19 mouse cellular contexts compared by ENCODE assay signal in the genomic region with DNA sequence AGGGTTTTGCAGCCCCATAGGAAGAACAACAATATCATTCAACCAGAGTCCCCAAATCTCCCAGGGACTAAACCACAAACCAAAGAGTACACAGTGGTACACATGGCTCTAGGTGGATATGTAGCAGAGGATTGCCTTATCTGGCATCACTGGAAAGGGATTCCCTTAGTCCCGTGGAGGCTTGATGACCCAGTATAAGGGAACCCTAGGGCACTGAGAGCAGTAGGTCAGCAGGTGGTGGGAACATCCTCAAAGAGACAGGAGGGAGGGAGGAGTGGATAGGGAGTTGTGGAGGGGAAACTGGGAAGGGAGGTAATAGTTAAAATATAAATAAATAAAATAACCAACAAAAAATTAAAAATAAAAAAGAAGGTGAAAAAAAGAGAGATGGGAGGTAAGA.
DNase-seq lines count a peak whose midpoint lies in the region; ATAC-seq and TF ChIP-seq lines count a peak whose summit lies in the region.
"Had no signal": no experiment of that assay in that cellular context is flagged by ENCODE, and none has a peak within 500 bp of the region (broad histone marks: within the 10 kb centered on the region; RNA-seq: fewer than 3 reads in every experiment).

No protein-coding gene starts in this region.

- no peak overlapping the region for H3K9ac ChIP-seq in lung, embryonic 14.5 days
- H3K9ac ChIP-seq in lung, embryonic 15.5 days = no peak overlapping the region

- no peaks in the 10 kb centered on the region for H3K36me3 ChIP-seq in lung, embryonic 14.5 days (ENCODE audit: insufficient read depth)
- no peaks in the 10 kb centered on the region for H3K36me3 ChIP-seq in lung, embryonic 15.5 days
- H3K36me3 ChIP-seq: G1E had no signal

- WGBS in lung, embryonic 14.5 days = 63% methylated on average over 1 of the region's 1 CpGs
- WGBS in lung, embryonic 15.5 days = 56% methylated on average over 1 of the region's 1 CpGs

- no peak for TF ChIP-seq CTCF in lung, embryonic 14.5 days (IDR thresholded peaks at IDR 0.05; ENCODE audit: low read depth)

- no peaks in the 10 kb centered on the region for H3K27me3 ChIP-seq in lung, embryonic 14.5 days (ENCODE audit: insufficient read depth, low read length)
- H3K27me3 ChIP-seq in lung, embryonic 15.5 days = no peaks in the 10 kb centered on the region
- H3K27me3 ChIP-seq: CH12.LX, Patski had no signal

- no peak overlapping the region for H3K4me3 ChIP-seq in lung, embryonic 14.5 days (ENCODE audit: low read depth, low read length)
- no peak overlapping the region for H3K4me3 ChIP-seq in lung, embryonic 15.5 days

- H3K9me3 ChIP-seq in lung, embryonic 14.5 days (ENCODE audit: low read depth, low read length) = no peaks in the 10 kb centered on the region
- no peaks in the 10 kb centered on the region for H3K9me3 ChIP-seq in lung, embryonic 15.5 days
- H3K9me3 ChIP-seq: G1E had no signal

- H3K4me2 ChIP-seq in lung, embryonic 14.5 days = no peak overlapping the region
- H3K4me2 ChIP-seq in lung, embryonic 15.5 days = no peak overlapping the region

- no peaks in the 10 kb centered on the region for H3K4me1 ChIP-seq in lung, embryonic 14.5 days (ENCODE audit: insufficient read depth)
- peaks cover 4% of the 10 kb centered on the region; the same call in 1 of the 2 replicates for H3K4me1 ChIP-seq in lung, embryonic 15.5 days

- no peak for DNase-seq in lung, embryonic 14.5 days
- DNase-seq in lung, postnatal 14 days = no peak
- no peak for DNase-seq in lung, postnatal 25 days (ENCODE audit: low spot score)
- DNase-seq: adrenal gland, adult 2 months; adrenal gland, adult 8-10 months; adrenal gland, postnatal 10 days; adrenal gland, postnatal 14 days; adrenal gland, postnatal 25 days; adrenal gland, postnatal 36 days; B cell, adult 2 months; cerebellum, adult 11 months; cerebellum, adult 11-12 months; cerebellum, adult 18-20 months had no signal

- H3K27ac ChIP-seq in lung, embryonic 14.5 days (ENCODE audit: low read depth) = no peak overlapping the region
- H3K27ac ChIP-seq in lung, embryonic 15.5 days = no peak overlapping the region

- ATAC-seq in lung, embryonic 14.5 days (ENCODE audit: insufficient read depth) = peak; percentile 62; the same call in 1 of the 2 replicates
- ATAC-seq in lung, embryonic 15.5 days (ENCODE audit: borderline replicate concordance, extremely low read depth, low FRiP score, low TSS enrichment) = peak; percentile 57; the same call in 1 of the 2 replicates
- ATAC-seq: activated CD4-positive, CD25-positive, alpha-beta regulatory T cell, adult 4 months; CD4-positive, CD25-positive, alpha-beta regulatory T cell, adult 4 months; Patski had no signal
